Mouse (Mus musculus) MEL-GATA-1-ER (cell line): ENCODE measurements at regions not wholly inside any gene's neighbourhood (a gene's known extent, or its start where the extent isn't known, plus 50 kb on each side); places are given as distances from the start of the nearest gene placed in this dataset.

Experiments used
- DNase-seq: peaks from one replicate; pipeline ENCODE4 v3.0.0-alpha.2; 2012; ENCODE audit warnings: low read depth; ENCODE audit errors: extremely low read depth

DNA sequence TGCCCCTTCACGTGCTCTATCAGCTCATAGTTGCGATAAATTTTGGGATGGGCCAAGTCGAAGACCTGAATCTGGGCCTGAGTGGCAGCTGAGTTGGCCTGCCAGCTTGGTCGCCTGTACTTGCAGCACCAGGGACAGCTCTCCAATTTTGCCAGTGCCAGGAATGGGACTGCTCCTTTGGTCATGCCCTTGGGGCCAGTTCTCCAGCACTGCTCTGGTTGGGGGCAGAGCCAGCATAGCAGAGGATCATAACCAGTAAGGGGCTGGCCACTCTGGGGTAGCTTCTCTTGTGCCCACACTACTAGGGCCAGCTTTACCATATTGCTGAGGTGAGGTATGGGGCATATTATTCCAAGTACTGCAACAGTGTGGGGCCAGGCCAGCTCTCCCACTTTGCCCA, 397.0 kb upstream of the Cadm2 start:
- no peak for DNase-seq

DNA sequence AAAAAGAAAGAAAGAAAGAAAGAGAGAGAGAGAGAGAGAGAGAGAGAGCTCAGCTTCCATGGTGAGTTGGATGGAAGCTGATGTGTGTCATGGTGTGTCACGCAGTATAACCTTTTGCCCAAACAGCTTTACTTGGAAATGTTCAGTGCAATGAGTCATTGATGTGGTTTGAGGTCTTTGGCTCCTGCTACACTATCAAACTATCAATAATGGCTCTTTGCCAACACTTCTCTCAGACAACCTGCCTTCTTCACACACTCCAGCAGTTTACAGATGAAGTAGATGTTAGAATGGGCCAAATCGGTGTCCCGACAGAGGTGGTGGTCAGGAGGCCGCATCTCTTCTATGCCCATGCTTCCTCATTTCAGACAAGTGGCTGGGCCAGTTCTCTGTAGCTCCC, 369.0 kb upstream of the Cadm2 start:
- no peak for DNase-seq

DNA sequence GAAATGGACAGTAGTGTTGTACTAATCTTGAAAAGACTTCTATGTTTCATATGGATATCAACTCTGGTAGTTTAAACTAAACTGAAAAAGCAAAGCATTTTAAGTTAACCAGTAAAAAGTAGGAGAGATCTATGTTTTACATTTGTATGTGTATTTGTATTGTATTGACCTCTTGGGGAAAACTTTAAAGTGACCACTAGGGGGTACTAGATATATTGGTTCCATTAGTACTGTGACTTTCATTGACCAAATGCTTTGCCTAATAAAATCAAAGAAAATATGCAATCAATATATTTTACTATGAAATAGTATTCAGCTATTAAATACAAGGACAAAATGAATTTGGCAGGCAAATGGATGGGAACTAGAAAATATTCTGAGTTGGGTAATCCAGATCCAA, 355.9 kb upstream of the Cadm2 start:
- DNase-seq: peak; percentile 1

DNA sequence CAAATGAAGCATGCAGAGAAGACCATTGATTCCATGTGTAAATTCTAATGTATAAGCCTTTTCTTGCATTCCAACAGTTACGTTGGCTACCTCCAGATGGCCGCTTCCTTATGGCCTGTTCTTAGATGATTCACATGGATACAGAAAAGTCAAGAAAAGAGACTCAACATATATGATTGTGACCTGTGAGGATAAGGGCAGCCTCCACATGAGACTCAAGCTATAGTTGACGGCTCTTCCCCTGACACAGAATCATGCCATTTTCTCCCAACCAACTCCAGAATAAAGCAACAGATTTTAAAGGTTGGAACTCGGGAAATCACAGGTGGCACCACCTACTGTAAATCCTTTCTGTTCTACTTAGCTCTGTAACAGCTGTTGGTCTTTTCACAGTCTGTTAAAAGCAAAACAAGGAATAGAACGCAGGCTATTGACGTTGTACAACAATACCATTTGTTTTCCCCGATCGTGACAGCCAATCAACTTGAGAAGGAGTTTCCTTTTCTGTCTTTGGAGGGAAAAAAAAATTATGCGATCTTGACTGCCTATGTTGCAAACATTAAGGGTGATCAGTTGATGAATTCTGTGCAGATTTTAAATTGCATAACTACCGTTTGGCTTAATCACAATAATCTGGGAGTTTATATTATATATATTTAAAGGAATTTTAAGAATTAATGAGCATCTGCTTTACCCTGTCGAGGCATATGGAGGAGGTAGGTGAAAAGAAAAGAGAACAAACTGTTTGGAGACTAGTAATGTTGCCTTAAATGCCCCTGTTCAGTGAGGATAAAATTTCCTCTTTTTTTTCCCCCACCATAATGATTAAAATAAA, 347.8 kb upstream of the Cadm2 start:
- DNase-seq: no peak

DNA sequence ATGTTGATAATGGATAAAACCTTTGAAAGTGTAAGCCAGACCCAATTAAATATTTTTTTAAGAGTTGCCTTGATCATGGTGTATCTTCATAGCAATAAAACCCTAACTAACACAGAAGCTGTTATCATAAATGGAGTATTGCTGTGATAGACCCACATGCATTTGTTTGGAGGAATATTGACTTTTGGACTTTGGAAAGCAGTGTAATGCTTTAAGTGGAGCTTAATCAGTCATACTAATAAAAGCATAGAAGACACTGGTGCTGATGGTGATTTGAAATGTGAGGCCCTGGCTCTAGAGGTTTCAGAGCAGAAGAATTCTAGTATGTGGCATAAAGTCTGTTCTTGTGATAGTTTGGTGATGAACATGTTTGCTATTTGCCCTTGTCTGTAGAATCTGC, 328.4 kb upstream of the Cadm2 start:
- no peak for DNase-seq

DNA sequence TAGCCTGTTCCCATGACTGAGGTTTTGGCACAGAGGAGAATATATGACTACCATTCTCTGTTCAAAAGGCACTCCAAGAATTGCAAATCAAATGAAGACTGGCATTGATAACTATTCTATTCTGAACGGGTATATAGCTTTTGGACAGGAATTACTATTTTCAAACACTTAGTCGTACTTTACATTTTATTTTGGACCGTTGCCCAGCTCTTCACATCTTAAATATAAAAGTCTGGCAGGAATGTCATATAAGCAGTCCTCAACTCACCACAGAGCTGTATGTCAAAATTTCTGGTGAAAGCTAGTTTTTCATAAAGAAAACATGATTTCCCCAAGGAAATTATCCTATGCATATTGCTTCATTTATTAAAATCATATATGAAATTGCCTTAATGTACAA, 323.7 kb upstream of the Cadm2 start:
- no peak for DNase-seq

DNA sequence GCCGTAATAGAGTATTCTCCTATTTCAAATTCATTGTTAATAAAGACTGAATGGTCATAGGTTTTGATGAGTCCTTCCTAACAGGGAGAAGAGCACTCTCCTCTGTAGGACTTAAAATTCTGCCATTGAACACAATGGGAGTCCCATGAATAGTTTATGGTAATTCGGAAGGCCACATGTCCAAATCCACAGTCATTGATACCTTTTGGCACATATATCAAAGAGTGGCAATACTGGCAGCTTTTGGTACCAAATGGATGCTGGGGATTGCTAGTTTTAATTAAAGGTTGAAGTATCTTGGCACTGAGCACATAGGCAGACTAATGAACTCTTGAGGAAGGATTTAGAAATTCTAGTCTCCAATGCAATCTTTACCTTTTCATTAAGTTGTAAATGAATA, 298.5 kb upstream of the Cadm2 start:
- no peak for DNase-seq

DNA sequence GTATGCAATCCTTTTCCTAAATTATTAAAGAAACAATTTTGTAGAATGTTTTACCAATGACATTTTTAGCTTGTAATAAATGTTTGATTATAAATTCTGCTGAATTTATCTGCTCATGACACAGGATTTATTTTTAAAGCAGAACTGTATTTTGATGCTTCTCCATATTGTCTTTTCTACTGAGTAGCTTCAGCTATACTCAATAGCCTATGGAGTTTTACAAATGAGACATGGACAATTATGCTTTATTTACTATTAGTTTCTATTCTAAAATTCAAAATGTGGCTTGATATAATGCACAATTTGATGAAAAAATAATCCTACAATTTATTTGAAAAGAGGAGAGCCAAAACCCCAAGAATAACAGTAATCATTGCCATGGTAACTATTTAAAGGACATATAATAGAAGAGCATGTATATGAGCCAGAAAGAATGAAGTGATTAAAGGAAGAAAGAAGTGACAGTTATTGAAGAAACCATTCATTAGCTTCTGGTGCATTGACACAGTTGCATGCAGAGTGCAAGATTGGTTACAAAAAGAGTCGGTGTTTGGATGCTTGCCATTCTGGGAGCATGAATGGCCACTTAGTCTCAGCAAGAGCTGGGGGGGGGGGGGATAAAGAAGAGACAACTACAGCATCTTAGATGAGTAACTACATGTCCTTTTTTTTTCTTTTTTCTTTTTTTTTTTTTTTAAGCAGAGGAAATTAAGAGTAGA, 250.8 kb upstream of the Cadm2 start:
- no peak for DNase-seq

DNA sequence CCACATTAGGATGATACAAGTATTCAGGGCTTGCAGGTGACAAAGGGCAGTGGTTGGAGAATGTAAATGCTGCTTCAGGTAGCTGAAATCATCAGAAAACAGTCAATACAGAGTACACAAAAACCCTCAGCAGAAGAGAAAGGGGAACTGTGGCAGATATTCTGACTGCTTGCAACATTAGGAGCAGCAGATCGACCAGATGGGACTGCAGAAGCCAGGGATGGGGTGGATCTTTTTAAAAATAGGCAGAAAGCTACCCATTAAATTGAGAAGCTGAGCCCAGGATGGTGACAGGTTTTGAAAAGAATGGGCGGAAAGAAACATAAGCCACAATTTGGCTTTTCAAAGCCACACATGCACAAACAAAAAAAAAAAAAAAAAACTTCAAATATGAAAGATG, 229.5 kb upstream of the Cadm2 start:
- no peak for DNase-seq

DNA sequence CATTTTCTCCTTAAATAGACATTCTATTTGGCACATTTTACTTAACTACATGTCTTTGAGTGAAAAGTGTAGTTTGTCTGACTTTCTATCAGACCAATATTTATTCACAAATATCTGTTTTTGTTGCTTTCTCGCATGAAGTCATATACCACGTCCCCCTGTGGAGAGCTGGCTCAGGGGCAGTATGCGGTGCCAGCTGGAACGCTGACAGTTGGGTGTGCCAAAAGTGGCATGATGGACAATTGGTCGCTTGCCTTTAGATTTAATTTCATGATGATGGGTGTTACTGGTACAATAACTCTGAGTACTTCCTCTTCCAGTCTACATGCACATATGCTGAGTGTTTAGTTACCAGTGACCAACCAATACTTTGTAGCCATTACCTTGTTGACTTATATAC, 223.8 kb upstream of the Cadm2 start:
- DNase-seq: no peak

DNA sequence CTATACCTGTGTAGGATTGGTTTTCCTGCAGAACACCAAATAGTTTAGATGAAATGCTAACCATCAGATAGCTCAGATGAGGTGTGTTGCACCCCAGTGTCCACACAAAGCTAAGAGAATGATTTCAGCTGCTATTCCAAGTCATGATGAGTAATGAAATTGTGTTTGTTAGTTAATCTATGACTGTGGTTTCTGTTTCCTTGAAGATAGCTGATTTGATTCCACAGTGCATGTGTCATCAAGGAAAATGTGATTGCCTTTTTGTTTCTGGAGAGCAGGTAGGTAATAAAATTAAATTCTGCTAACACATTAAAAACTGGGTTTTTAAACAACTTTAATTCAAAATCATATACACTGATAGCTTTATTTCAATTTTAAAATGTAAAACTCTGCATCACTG, 176.5 kb upstream of the Cadm2 start:
- DNase-seq: no peak

DNA sequence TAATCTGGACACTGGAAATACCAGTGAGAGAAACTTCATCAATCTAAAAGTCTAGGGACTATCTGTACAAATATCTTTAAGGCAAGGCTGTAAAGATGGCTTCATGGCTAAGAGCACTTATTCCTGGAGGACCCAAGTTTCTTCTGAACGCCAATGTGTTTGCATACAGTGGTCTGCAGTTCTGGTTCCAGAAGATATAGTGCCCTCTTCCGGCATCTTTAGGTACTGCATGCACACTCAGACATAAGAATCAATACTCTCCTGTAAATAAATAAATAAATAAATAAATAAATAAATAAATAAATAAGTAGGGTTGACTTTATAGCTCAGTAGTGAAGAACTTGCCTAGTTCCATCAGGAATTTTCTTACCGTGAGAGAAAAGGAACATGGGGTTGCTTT, 155.4 kb upstream of the Cadm2 start:
- peak; percentile 33 for DNase-seq

DNA sequence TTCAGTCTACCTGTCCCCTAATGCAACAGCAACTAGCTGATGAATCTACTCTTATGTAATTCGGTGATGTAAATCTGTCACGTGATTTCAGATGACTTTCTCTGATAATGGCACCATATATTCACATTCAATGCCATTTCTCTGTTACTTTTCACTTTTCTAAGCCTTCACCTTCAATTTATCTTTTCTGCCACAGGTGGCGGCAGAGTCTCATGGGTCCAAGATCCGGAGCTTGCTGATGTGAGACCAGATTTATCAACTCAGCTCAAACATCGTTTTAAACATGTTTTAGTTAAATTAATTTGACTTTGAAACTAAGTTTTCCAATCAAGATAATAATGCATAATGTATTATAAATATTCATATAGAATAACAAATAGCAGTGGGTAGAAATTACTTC, 148.4 kb upstream of the Cadm2 start:
- DNase-seq: no peak

DNA sequence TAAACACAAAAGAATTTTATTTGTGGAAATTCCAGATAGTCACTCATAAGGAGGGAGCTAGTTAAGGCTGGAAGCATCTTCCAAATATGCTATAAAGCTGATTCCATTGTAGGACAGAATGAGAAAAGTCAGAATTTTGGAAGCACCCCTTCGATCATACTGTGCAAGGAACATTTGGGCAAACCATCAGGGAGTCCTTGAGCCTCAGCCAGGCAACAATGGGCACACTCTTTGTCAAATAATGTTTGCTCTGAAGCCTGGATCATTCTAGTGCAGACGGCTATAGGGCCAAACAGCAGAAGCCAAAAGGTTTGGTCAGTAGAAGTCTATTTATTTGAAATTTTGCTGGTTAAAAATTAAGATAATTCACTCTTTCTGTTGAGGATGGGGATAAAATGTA, 114.7 kb upstream of the Cadm2 start:
- no peak for DNase-seq

DNA sequence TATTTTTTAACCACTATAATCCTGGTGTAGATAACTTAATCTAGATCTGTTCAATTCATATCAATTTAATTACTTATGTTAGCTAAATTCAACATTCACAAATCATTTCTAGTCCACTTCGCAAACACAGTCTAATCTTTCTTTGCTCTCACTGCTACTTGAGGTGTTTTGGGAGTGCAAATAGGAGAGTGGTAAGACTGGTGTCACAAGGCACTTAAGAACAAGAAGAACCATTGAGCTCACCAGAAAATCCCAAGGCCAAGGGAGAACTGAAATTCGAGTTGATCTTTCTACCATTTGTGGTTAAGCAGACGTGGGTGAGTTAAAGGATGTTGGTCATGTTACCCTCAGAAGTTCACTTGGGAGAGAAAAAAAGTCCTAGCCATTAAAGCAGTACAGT, 77.9 kb upstream of the Cadm2 start:
- no peak for DNase-seq
